Mouse (Mus musculus): ENCODE measurements at regions not wholly inside any gene's neighbourhood (a gene's known extent, or its start where the extent isn't known, plus 50 kb on each side); places are given as distances from the start of the nearest gene placed in this dataset.

GRCm38 (mm10) chr5:126223696-126224095 is 692.1 kb downstream of the Tmem132b start:
- TF ChIP-seq CTCF (IDR thresholded peaks at IDR 0.05 in 2 of 3, conservative IDR thresholded peaks at IDR 0.05 in 1 of 3; ENCODE audit: control insufficient read depth in 1 of 3, insufficient read depth in 1 of 3, low read depth in 2 of 3, low read length in 3 of 3, poor library complexity in 1 of 3, severe bottlenecking in 1 of 3) (no peak), ZNF384 (IDR thresholded peaks at IDR 0.05; ENCODE audit: low read depth, low read length) (no peak), POLR2A (IDR thresholded peaks at IDR 0.05; ENCODE audit: control insufficient read depth in 1 of 2, insufficient read depth in 1 of 2, low read depth in 1 of 2, low read length in 2 of 2, poor library complexity in 1 of 2) (no peak), EP300 (IDR thresholded peaks at IDR 0.05; ENCODE audit: low read depth in 1 of 2, low read length in 2 of 2) (no peak), MYB (IDR thresholded peaks at IDR 0.05; ENCODE audit: low read depth, low read length) (no peak), KAT2A (conservative IDR thresholded peaks at IDR 0.05; ENCODE audit: low read depth, low read length) (no peak), ZMIZ1 (IDR thresholded peaks at IDR 0.05; ENCODE audit: low read depth, low read length) (no peak), E2F4 (IDR thresholded peaks at IDR 0.05; ENCODE audit: borderline replicate concordance, low read depth, low read length) (no peak), MAX (IDR thresholded peaks at IDR 0.05; ENCODE audit: low read length) (no peak), MEF2A (IDR thresholded peaks at IDR 0.05; ENCODE audit: extremely low read depth, insufficient replicate concordance, low read depth, low read length, poor library complexity, severe bottlenecking) (no peak), SMC3 (IDR thresholded peaks at IDR 0.05; ENCODE audit: low read depth, low read length) (no peak)
